In the genomic region with DNA sequence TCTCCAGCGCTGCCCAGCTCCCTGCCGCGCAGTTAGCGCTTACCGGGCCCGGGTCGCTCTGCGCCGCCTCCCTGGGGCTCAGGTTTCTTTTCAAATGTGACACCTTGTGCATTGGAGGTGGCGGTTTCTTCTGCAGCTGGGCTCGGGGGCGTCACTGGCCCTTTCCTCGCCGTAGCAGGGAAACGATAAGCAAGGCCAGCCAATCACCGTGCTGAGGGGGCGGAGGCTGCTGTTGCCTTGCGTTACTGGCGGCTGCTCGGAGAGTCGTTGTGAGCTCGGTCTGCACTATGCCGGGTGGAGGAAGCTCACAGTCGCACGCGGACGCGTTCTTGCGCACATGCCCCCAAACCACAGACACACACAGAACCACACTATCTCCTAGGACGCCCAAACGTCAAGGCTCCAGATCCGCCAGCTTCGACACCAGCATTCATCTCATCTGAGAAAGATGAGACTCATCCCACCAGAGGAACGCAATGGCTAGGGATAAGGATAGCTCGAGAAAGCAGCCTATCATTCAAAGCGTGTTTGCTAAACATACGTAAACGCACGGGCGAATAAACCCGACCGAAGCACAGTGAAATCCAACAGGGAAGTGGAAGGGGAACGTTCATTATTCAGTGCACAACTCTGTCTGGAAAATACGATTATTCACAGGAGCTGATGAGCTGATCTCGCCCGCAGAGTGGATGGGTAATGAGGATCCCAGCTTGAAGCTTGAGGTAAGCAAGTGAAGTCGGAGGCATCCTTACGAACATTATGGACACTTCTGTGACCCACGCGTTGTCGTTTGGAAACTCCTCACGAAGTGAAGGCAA, we compare ENCODE assay signal across 7 mouse cellular contexts. TPM values are rescaled to one million over a fixed set of nuclear protein-coding genes. Genes with fewer than 3 reads are reported as not detected.
DNase-seq lines count a peak whose midpoint lies in the region; ATAC-seq and TF ChIP-seq lines count a peak whose summit lies in the region.

St8sia4 (minus strand) TSS at position 137 of the 818 bp plus-strand sequence.

- H3K79me2 ChIP-seq in heart, adult 2 months (replicated peaks; ENCODE audit: control insufficient read depth, insufficient read depth, low read length) = no peaks in the 10 kb centered on the region

- no peaks in the 10 kb centered on the region for H3K27me3 ChIP-seq in embryonic facial prominence, embryonic 12.5 days
- H3K27me3 ChIP-seq in heart, adult 2 months (ENCODE audit: control insufficient read depth, insufficient read depth, low read length) = no peaks in the 10 kb centered on the region
- H3K27me3 ChIP-seq in kidney, adult 2 months (replicated peaks; ENCODE audit: control insufficient read depth, insufficient read depth, low read length) = no peaks in the 10 kb centered on the region; the same call in 1 of the 2 replicates
- peaks cover 34% of the 10 kb centered on the region for H3K27me3 ChIP-seq in limb, embryonic 12.5 days
- no peaks in the 10 kb centered on the region for H3K27me3 ChIP-seq in midbrain, embryonic 14.5 days (ENCODE audit: control insufficient read depth, insufficient read depth, low read length)

- H3K36me3 ChIP-seq in embryonic facial prominence, embryonic 12.5 days = no peaks in the 10 kb centered on the region
- H3K36me3 ChIP-seq in heart, adult 2 months (ENCODE audit: control insufficient read depth, insufficient read depth, low read length) = peaks cover 5% of the 10 kb centered on the region
- H3K36me3 ChIP-seq in kidney, adult 2 months (ENCODE audit: control insufficient read depth, insufficient read depth, low read length) = no peaks in the 10 kb centered on the region
- no peaks in the 10 kb centered on the region for H3K36me3 ChIP-seq in limb, embryonic 12.5 days
- H3K36me3 ChIP-seq in midbrain, embryonic 14.5 days (ENCODE audit: control insufficient read depth, insufficient read depth, low read length) = no peaks in the 10 kb centered on the region

- peak within 1 kb of the TSS; percentile 76 for H3K4me2 ChIP-seq in embryonic facial prominence, embryonic 12.5 days (replicated peaks)
- H3K4me2 ChIP-seq in limb, embryonic 12.5 days = peak within 1 kb of the TSS; percentile 91
- H3K4me2 ChIP-seq in midbrain, embryonic 14.5 days (ENCODE audit: low read length) = peak within 1 kb of the TSS; percentile 86

- DNase-seq in adrenal gland, postnatal 25 days = peak; percentile 77
- DNase-seq in heart, adult 2 months = peak; percentile 83 to 92
- DNase-seq in kidney, adult 2 months = peak; percentile 78
- DNase-seq in midbrain, embryonic 14.5 days = peak; percentile 95
- peak; percentile 70 for DNase-seq in spleen, adult 12 weeks (ENCODE audit: low spot score)

- 0 out of 2 replicates have a peak, but pooled peaks have one; percentile 23 for TF ChIP-seq EP300 in heart, adult 2 months (IDR thresholded peaks at IDR 0.05; ENCODE audit: insufficient read depth, low read depth, low read length)

- peak within 1 kb of the TSS; percentile 55 for H3K9ac ChIP-seq in embryonic facial prominence, embryonic 12.5 days
- peak within 1 kb of the TSS; percentile 73 for H3K9ac ChIP-seq in heart, adult 2 months (ENCODE audit: low read depth, low read length)
- peak within 1 kb of the TSS; percentile 52 for H3K9ac ChIP-seq in limb, embryonic 12.5 days (replicated peaks)
- peak within 1 kb of the TSS; percentile 77 for H3K9ac ChIP-seq in midbrain, embryonic 14.5 days (replicated peaks; ENCODE audit: low read length)

- WGBS in embryonic facial prominence, embryonic 12.5 days = under 1% methylated on average over 52 of the region's 52 CpGs
- under 1% methylated on average over 52 of the region's 52 CpGs for WGBS in heart, adult 2 months
- WGBS in kidney, adult 2 months = under 1% methylated on average over 52 of the region's 52 CpGs
- under 1% methylated on average over 52 of the region's 52 CpGs for WGBS in limb, embryonic 12.5 days
- under 1% methylated on average over 52 of the region's 52 CpGs for WGBS in midbrain, embryonic 14.5 days

- no peaks in the 10 kb centered on the region for H3K9me3 ChIP-seq in embryonic facial prominence, embryonic 12.5 days
- H3K9me3 ChIP-seq in limb, embryonic 12.5 days = no peaks in the 10 kb centered on the region
- H3K9me3 ChIP-seq in midbrain, embryonic 14.5 days (ENCODE audit: control insufficient read depth, low read length) = no peaks in the 10 kb centered on the region

- no peak for TF ChIP-seq CTCF in heart, adult 2 months (IDR thresholded peaks at IDR 0.05)
- no peak for TF ChIP-seq CTCF in kidney, adult 2 months (conservative IDR thresholded peaks at IDR 0.05; ENCODE audit: insufficient read depth, insufficient read length, low read depth, low read length)

- intact Hi-C loops in heart, adult 2 months (cut with DNase I) = loop anchor here (2.0 to 5.0 kb wide), 4 partner anchors 75 to 355 kb away; partner anchors contain the start of gene Fam174a

- peak; percentile 89 for TF ChIP-seq POLR2A in heart, adult 2 months (IDR thresholded peaks at IDR 0.05; ENCODE audit: insufficient read depth, low read depth, low read length)
- no peak for TF ChIP-seq POLR2A in kidney, adult 2 months (IDR thresholded peaks at IDR 0.05; ENCODE audit: low read depth, low read length)

- peak within 1 kb of the TSS; percentile 53 for H3K4me3 ChIP-seq in embryonic facial prominence, embryonic 12.5 days
- H3K4me3 ChIP-seq in heart, adult 2 months = peak within 1 kb of the TSS; percentile 72
- H3K4me3 ChIP-seq in kidney, adult 2 months (ENCODE audit: insufficient read depth, low read depth, low read length) = peak within 1 kb of the TSS; percentile 55
- H3K4me3 ChIP-seq in limb, embryonic 12.5 days (replicated peaks) = peak within 1 kb of the TSS; percentile 53
- H3K4me3 ChIP-seq in midbrain, embryonic 14.5 days (replicated peaks; ENCODE audit: low read depth, low read length) = peak within 1 kb of the TSS; percentile 72

- H3K27ac ChIP-seq in embryonic facial prominence, embryonic 12.5 days = no peak within 1 kb of the TSS; the same call in 1 of the 2 replicates
- peak within 1 kb of the TSS; percentile 85 for H3K27ac ChIP-seq in heart, adult 2 months
- H3K27ac ChIP-seq in kidney, adult 2 months (ENCODE audit: insufficient read depth, low read depth, low read length) = no peak within 1 kb of the TSS; the same call in 1 of the 2 replicates
- H3K27ac ChIP-seq in limb, embryonic 12.5 days = no peak within 1 kb of the TSS
- H3K27ac ChIP-seq in midbrain, embryonic 14.5 days (replicated peaks; ENCODE audit: low read depth, low read length) = peak within 1 kb of the TSS; percentile 89

- ATAC-seq in embryonic facial prominence, embryonic 12.5 days (ENCODE audit: insufficient number of reproducible peaks, insufficient read depth, low FRiP score, low TSS enrichment) = peak; percentile 96
- ATAC-seq in limb, embryonic 12.5 days (ENCODE audit: insufficient number of reproducible peaks, insufficient read depth, low FRiP score, low TSS enrichment, low read depth) = peak; percentile 98
- ATAC-seq in midbrain, embryonic 14.5 days (ENCODE audit: low FRiP score, low TSS enrichment) = peak; percentile 96

- no peaks in the 10 kb centered on the region for H3K4me1 ChIP-seq in embryonic facial prominence, embryonic 12.5 days
- peaks cover 5% of the 10 kb centered on the region for H3K4me1 ChIP-seq in heart, adult 2 months (ENCODE audit: control insufficient read depth, insufficient read depth, low read length)
- no peaks in the 10 kb centered on the region for H3K4me1 ChIP-seq in kidney, adult 2 months (ENCODE audit: control insufficient read depth, insufficient read depth, low read length)
- peaks cover 18% of the 10 kb centered on the region; the same call in 1 of the 2 replicates for H3K4me1 ChIP-seq in limb, embryonic 12.5 days (replicated peaks)
- peaks cover 10% of the 10 kb centered on the region for H3K4me1 ChIP-seq in midbrain, embryonic 14.5 days (ENCODE audit: control insufficient read depth, insufficient read depth, low read length)

RNA-seq across cellular contexts. Expression of gene St8sia4, which starts in this region (rescaled TPM):
- 2.3 and 2.4 TPM in 2 replicates for total RNA-seq in adrenal gland, postnatal 25 days (2021)
- polyA plus RNA-seq in embryonic facial prominence, embryonic 12.5 days (2016; fragmentation: Nextera tagmentation; extraction: Ambion mirVana) = 6.2 and 6.9 TPM in 2 replicates
- 1 to 10 TPM; 5.7 to 7.1 TPM for total RNA-seq in heart, adult 2 months (2021)
- polyA plus RNA-seq in heart, adult 2 months (2012; rRNA removed) = 1.5 and 3.0 TPM in 2 replicates
- 0.43 and 0.77 TPM in 2 replicates for polyA plus RNA-seq in kidney, adult 2 months (2012; rRNA removed)
- 3.7 and 3.8 TPM in 2 replicates for polyA plus RNA-seq in limb, embryonic 12.5 days (2016; fragmentation: Nextera tagmentation; extraction: Ambion mirVana)
- polyA plus RNA-seq in midbrain, embryonic 14.5 days (2014; fragmentation: Nextera tagmentation; extraction: Ambion mirVana) = 55.2 and 59.0 TPM in 2 replicates

Comparison
In these comparisons a context has a peak if more than half of its experiments do, and no peak if none do; other contexts are left out.
1. Peak in DNase-seq and H3K4me3 ChIP-seq in kidney, adult 2 months; RNA of the gene not detected or under 1 TPM.
2. H3K27ac ChIP-seq: peak in heart, adult 2 months (single experiment) and midbrain, embryonic 14.5 days (single experiment); none in embryonic facial prominence, embryonic 12.5 days (single experiment), kidney, adult 2 months (single experiment) and limb, embryonic 12.5 days (single experiment).
3. Peak in every context shown above with its lines, with median percentiles within 50 percentile points of each other: DNase-seq, ATAC-seq, H3K4me2 ChIP-seq, H3K4me3 ChIP-seq and H3K9ac ChIP-seq.